Mouse (Mus musculus): ENCODE measurements around the gene Mtor. TPM values are rescaled to one million over a fixed set of nuclear protein-coding genes. Genes with fewer than 3 reads are reported as not detected.

The Mtor gene
- polyA plus RNA-seq, 2 experiments: 6.1 to 9.4 TPM

GRCm38 (mm10) chr4:148484511-148484910 is 36.1 kb downstream of the Mtor start:
- Histone ChIP-seq H3K4me1 (replicated peaks; ENCODE audit: control insufficient read depth in 2 of 2, insufficient read depth in 2 of 2, low read length in 1 of 2) (no peaks in the 10 kb centered on the region), H3K36me3 (replicated peaks; ENCODE audit: control insufficient read depth, insufficient read depth, low read depth) (peaks cover 26% of the 10 kb centered on the region), H3K4me3 (ENCODE audit: insufficient read depth in 1 of 2, low read depth in 2 of 2, low read length in 2 of 2) (no peak overlapping the region), H3K27ac (no peak overlapping the region), H3K9ac (replicated peaks) (no peak overlapping the region), H3K27me3 (ENCODE audit: control insufficient read depth, insufficient read depth, low read length) (no peaks in the 10 kb centered on the region), H3K4me2 (ENCODE audit: low read depth) (no peak overlapping the region), H3K9me3 (ENCODE audit: control insufficient read depth, low read length) (no peaks in the 10 kb centered on the region)
- WGBS (ENCODE audit: insufficient replicate concordance): 87% methylated on average over 12 of the region's 12 CpGs
- TF ChIP-seq EP300 (IDR thresholded peaks at IDR 0.05; ENCODE audit: low read depth): no peak
- TF ChIP-seq CTCF (IDR thresholded peaks at IDR 0.05; ENCODE audit: low read depth): no peak
- ATAC-seq (ENCODE audit: insufficient read depth) (no peak), DNase-seq (ENCODE audit: low read depth in 3 of 3, low spot score in 3 of 3) (no peak)

- no peaks in the 10 kb centered on the region for H3K27me3 ChIP-seq (ENCODE audit: control insufficient read depth, insufficient read depth, low read length)
- ATAC-seq (ENCODE audit: insufficient read depth) (no peak), DNase-seq (ENCODE audit: low read depth in 3 of 3, low spot score in 3 of 3) (no peak)
- no peak overlapping the region for H3K4me2 ChIP-seq (ENCODE audit: low read depth)
- no peaks in the 10 kb centered on the region for H3K4me1 ChIP-seq (replicated peaks; ENCODE audit: control insufficient read depth in 2 of 2, insufficient read depth in 2 of 2, low read length in 1 of 2)
- WGBS (ENCODE audit: insufficient replicate concordance): 64% methylated on average over 2 of the region's 2 CpGs
- H3K36me3 ChIP-seq (replicated peaks; ENCODE audit: control insufficient read depth, insufficient read depth, low read depth): peaks cover 28% of the 10 kb centered on the region
- no peak overlapping the region for H3K27ac ChIP-seq
- no peak for TF ChIP-seq CTCF (IDR thresholded peaks at IDR 0.05; ENCODE audit: low read depth)
- no peak for TF ChIP-seq EP300 (IDR thresholded peaks at IDR 0.05; ENCODE audit: low read depth)
- H3K9me3 ChIP-seq (ENCODE audit: control insufficient read depth, low read length): no peaks in the 10 kb centered on the region
- no peak overlapping the region for H3K9ac ChIP-seq (replicated peaks)
- H3K4me3 ChIP-seq (ENCODE audit: insufficient read depth in 1 of 2, low read depth in 2 of 2, low read length in 2 of 2): no peak overlapping the region
Measured at GRCm38 (mm10) chr4:148487841-148488240, 39.4 kb downstream of the Mtor start.

GRCm38 (mm10) chr4:148490502-148490901 is 42.1 kb downstream of the Mtor start:
- no peak overlapping the region for H3K9ac ChIP-seq (replicated peaks)
- peaks cover 28% of the 10 kb centered on the region for H3K36me3 ChIP-seq (replicated peaks; ENCODE audit: control insufficient read depth, insufficient read depth, low read depth)
- ATAC-seq (ENCODE audit: insufficient read depth) (no peak), DNase-seq (ENCODE audit: low read depth in 3 of 3, low spot score in 3 of 3) (no peak)
- TF ChIP-seq EP300 (IDR thresholded peaks at IDR 0.05; ENCODE audit: low read depth) (no peak), CTCF (IDR thresholded peaks at IDR 0.05; ENCODE audit: low read depth) (no peak)
- no peaks in the 10 kb centered on the region for H3K9me3 ChIP-seq (ENCODE audit: control insufficient read depth, low read length)
- H3K27me3 ChIP-seq (ENCODE audit: control insufficient read depth, insufficient read depth, low read length): no peaks in the 10 kb centered on the region
- no peak overlapping the region for H3K4me2 ChIP-seq (ENCODE audit: low read depth)
- 81% methylated on average over 6 of the region's 6 CpGs for WGBS (ENCODE audit: insufficient replicate concordance)
- no peak overlapping the region for H3K4me3 ChIP-seq (ENCODE audit: insufficient read depth in 1 of 2, low read depth in 2 of 2, low read length in 2 of 2)
- H3K4me1 ChIP-seq (replicated peaks; ENCODE audit: control insufficient read depth in 2 of 2, insufficient read depth in 2 of 2, low read length in 1 of 2): no peaks in the 10 kb centered on the region
- no peak overlapping the region for H3K27ac ChIP-seq

GRCm38 (mm10) chr4:148491448-148491847 is 43.0 kb downstream of the Mtor start:
- no peak for ATAC-seq (ENCODE audit: insufficient read depth)
- peaks cover 22% of the 10 kb centered on the region for H3K36me3 ChIP-seq (replicated peaks; ENCODE audit: control insufficient read depth, insufficient read depth, low read depth)
- DNase-seq (ENCODE audit: low read depth in 3 of 3, low spot score in 3 of 3): no peak

GRCm38 (mm10) chr4:148495160-148495559 is 46.7 kb downstream of the Mtor start:
- Histone ChIP-seq H3K4me1 (replicated peaks; ENCODE audit: control insufficient read depth in 2 of 2, insufficient read depth in 2 of 2, low read length in 1 of 2) (no peaks in the 10 kb centered on the region), H3K9me3 (ENCODE audit: control insufficient read depth, low read length) (no peaks in the 10 kb centered on the region), H3K9ac (replicated peaks) (no peak overlapping the region), H3K27me3 (ENCODE audit: control insufficient read depth, insufficient read depth, low read length) (no peaks in the 10 kb centered on the region), H3K4me2 (ENCODE audit: low read depth) (no peak overlapping the region), H3K4me3 (ENCODE audit: insufficient read depth in 1 of 2, low read depth in 2 of 2, low read length in 2 of 2) (no peak overlapping the region), H3K27ac (no peak overlapping the region), H3K36me3 (replicated peaks; ENCODE audit: control insufficient read depth, insufficient read depth, low read depth) (peaks cover 9% of the 10 kb centered on the region)
- TF ChIP-seq EP300 (IDR thresholded peaks at IDR 0.05; ENCODE audit: low read depth) (no peak), CTCF (IDR thresholded peaks at IDR 0.05; ENCODE audit: low read depth) (no peak)
- WGBS (ENCODE audit: insufficient replicate concordance): 76% methylated on average over 6 of the region's 6 CpGs
- DNase-seq (ENCODE audit: low read depth in 3 of 3, low spot score in 3 of 3) (no peak), ATAC-seq (ENCODE audit: insufficient read depth) (no peak)

More at GRCm38 (mm10) chr4:148491448-148491847, 43.0 kb downstream of the Mtor start:
- Histone ChIP-seq H3K27ac (no peak overlapping the region), H3K27me3 (ENCODE audit: control insufficient read depth, insufficient read depth, low read length) (no peaks in the 10 kb centered on the region), H3K4me3 (ENCODE audit: insufficient read depth in 1 of 2, low read depth in 2 of 2, low read length in 2 of 2) (no peak overlapping the region), H3K4me1 (replicated peaks; ENCODE audit: control insufficient read depth in 2 of 2, insufficient read depth in 2 of 2, low read length in 1 of 2) (no peaks in the 10 kb centered on the region), H3K4me2 (ENCODE audit: low read depth) (no peak overlapping the region), H3K9ac (replicated peaks) (no peak overlapping the region), H3K9me3 (ENCODE audit: control insufficient read depth, low read length) (no peaks in the 10 kb centered on the region)
- TF ChIP-seq EP300 (IDR thresholded peaks at IDR 0.05; ENCODE audit: low read depth) (no peak), CTCF (IDR thresholded peaks at IDR 0.05; ENCODE audit: low read depth) (no peak)
- WGBS (ENCODE audit: insufficient replicate concordance): 80% methylated on average over 7 of the region's 7 CpGs
